Mouse (Mus musculus): Measurements from ENCODE around the gene Rec8. TPM values are rescaled to one million over a fixed set of nuclear protein-coding genes. Genes with fewer than 3 reads are reported as not detected.

The Rec8 gene
- polyA plus RNA-seq, 1 experiment from 2014 or later, result 8.5 TPM

GRCm38 (mm10) chr14:55618486-55619195 is 804 bp downstream of the Rec8 start:
- ATAC-seq (ENCODE audit: low FRiP score), result no peak
- H3K9me3 ChIP-seq, result no peaks in the 10 kb centered on the region
- H3K9ac ChIP-seq, result 0 out of 2 replicates have a peak overlapping the region, but pooled peaks have one; percentile 18
- no peak overlapping the region for H3K27ac ChIP-seq
- peak overlapping the region; percentile 19 for H3K4me3 ChIP-seq (replicated peaks)
- H3K36me3 ChIP-seq (replicated peaks), result no peaks in the 10 kb centered on the region
- H3K27me3 ChIP-seq, result 0 out of 2 replicates have a peak, but pooled peaks cover 2% of the 10 kb centered on the region
- 0 out of 2 replicates have a peak, but pooled peaks cover 2% of the 10 kb centered on the region for H3K4me1 ChIP-seq
- H3K4me2 ChIP-seq, result peak overlapping the region; percentile 35
- 59% methylated on average over 22 of the region's 22 CpGs for WGBS

- Histone ChIP-seq H3K27ac (no peak overlapping the region), H3K9me3 (no peaks in the 10 kb centered on the region), H3K4me1 (no peaks in the 10 kb centered on the region), H3K9ac (no peak overlapping the region), H3K27me3 (no peaks in the 10 kb centered on the region), H3K4me3 (replicated peaks) (no peak overlapping the region), H3K4me2 (no peak overlapping the region), H3K36me3 (replicated peaks) (peaks cover 94% of the 10 kb centered on the region)
- 93% methylated on average over 27 of the region's 27 CpGs for WGBS
- no peak for ATAC-seq (ENCODE audit: low FRiP score)
These were observed 10.4 kb downstream of the Rec8 start for GRCm38 (mm10) chr14:55628077-55628827.

- peaks cover 4% of the 10 kb centered on the region; the same call in 1 of the 2 replicates for H3K4me1 ChIP-seq
- peaks cover 99% of the 10 kb centered on the region for H3K36me3 ChIP-seq (replicated peaks)
- no peak overlapping the region for H3K9ac ChIP-seq
- WGBS, result 59% methylated on average over 5 of the region's 5 CpGs
- H3K27ac ChIP-seq, result no peak overlapping the region
- H3K4me2 ChIP-seq, result no peak overlapping the region
- ATAC-seq (ENCODE audit: low FRiP score), result no peak
- no peaks in the 10 kb centered on the region for H3K9me3 ChIP-seq
- H3K27me3 ChIP-seq, result no peaks in the 10 kb centered on the region
- H3K4me3 ChIP-seq (replicated peaks), result no peak overlapping the region
These were observed 11.5 kb downstream of the Rec8 start for GRCm38 (mm10) chr14:55629312-55629711.

- ATAC-seq (ENCODE audit: low FRiP score), result peak; percentile 5
These were observed 17.2 kb downstream of the Rec8 start for GRCm38 (mm10) chr14:55634874-55635522.

GRCm38 (mm10) chr14:55635523-55636007 is 17.7 kb downstream of the Rec8 start, which contains the start of gene Ipo4:
Gene Ipo4 (minus strand): TSS chr14:55635957.
- Histone ChIP-seq H3K4me2 (peak within 1 kb of the TSS; percentile 91), H3K4me1 (peaks cover 18% of the 10 kb centered on the region), H3K9ac (peak within 1 kb of the TSS; percentile 82), H3K9me3 (no peaks in the 10 kb centered on the region), H3K27ac (peak within 1 kb of the TSS; percentile 80), H3K27me3 (no peaks in the 10 kb centered on the region), H3K36me3 (replicated peaks) (peaks cover 77% of the 10 kb centered on the region), H3K4me3 (replicated peaks) (peak within 1 kb of the TSS; percentile 68)
- WGBS, result 2% methylated on average over 33 of the region's 33 CpGs
- peak; percentile 91 for ATAC-seq (ENCODE audit: low FRiP score)

More at GRCm38 (mm10) chr14:55634874-55635522, 17.2 kb downstream of the Rec8 start:
- Histone ChIP-seq H3K36me3 (replicated peaks) (peaks cover 77% of the 10 kb centered on the region), H3K4me3 (replicated peaks) (peak overlapping the region; percentile 68), H3K27me3 (no peaks in the 10 kb centered on the region), H3K4me2 (peak overlapping the region; percentile 91), H3K27ac (peak overlapping the region; percentile 80), H3K4me1 (peaks cover 18% of the 10 kb centered on the region), H3K9me3 (no peaks in the 10 kb centered on the region), H3K9ac (peak overlapping the region; percentile 82)
- WGBS, result 4% methylated on average over 23 of the region's 23 CpGs

- ATAC-seq (ENCODE audit: low FRiP score), result no peak
- Histone ChIP-seq H3K4me1 (peaks cover 27% of the 10 kb centered on the region), H3K9me3 (no peaks in the 10 kb centered on the region), H3K27me3 (no peaks in the 10 kb centered on the region), H3K4me3 (replicated peaks) (no peak within 1 kb of the TSS), H3K9ac (no peak within 1 kb of the TSS), H3K36me3 (replicated peaks) (peaks cover 63% of the 10 kb centered on the region), H3K4me2 (no peak within 1 kb of the TSS), H3K27ac (no peak within 1 kb of the TSS)
- 92% methylated on average over 9 of the region's 9 CpGs for WGBS
These were observed 20.0 kb downstream of the Rec8 start, which contains the start of gene Gm49378 for GRCm38 (mm10) chr14:55637795-55638194. Gene Gm49378 (minus strand): TSS chr14:55637895.

- Histone ChIP-seq H3K9me3 (no peaks in the 10 kb centered on the region), H3K4me3 (replicated peaks) (no peak overlapping the region), H3K4me1 (peaks cover 30% of the 10 kb centered on the region), H3K27ac (no peak overlapping the region), H3K27me3 (no peaks in the 10 kb centered on the region), H3K36me3 (replicated peaks) (peaks cover 47% of the 10 kb centered on the region), H3K4me2 (no peak overlapping the region), H3K9ac (no peak overlapping the region)
- no peak for ATAC-seq (ENCODE audit: low FRiP score)
- WGBS, result 97% methylated on average over 14 of the region's 14 CpGs
These were observed 23.0 kb downstream of the Rec8 start for GRCm38 (mm10) chr14:55640816-55641215.

- H3K36me3 ChIP-seq (replicated peaks), result peaks cover 49% of the 10 kb centered on the region
- no peak overlapping the region for H3K4me3 ChIP-seq (replicated peaks)
These were observed 23.5 kb downstream of the Rec8 start for GRCm38 (mm10) chr14:55641291-55641690.

GRCm38 (mm10) chr14:55642679-55643059 is 24.8 kb downstream of the Rec8 start:
- Histone ChIP-seq H3K9ac (peak overlapping the region; percentile 90), H3K4me1 (peaks cover 25% of the 10 kb centered on the region), H3K9me3 (no peaks in the 10 kb centered on the region), H3K36me3 (replicated peaks) (peaks cover 41% of the 10 kb centered on the region), H3K27me3 (no peaks in the 10 kb centered on the region), H3K27ac (peak overlapping the region; percentile 94), H3K4me2 (peak overlapping the region; percentile 90), H3K4me3 (replicated peaks) (peak overlapping the region; percentile 92)
- 26% methylated on average over 8 of the region's 8 CpGs for WGBS
- peak; percentile 59 for ATAC-seq (ENCODE audit: low FRiP score)

More at GRCm38 (mm10) chr14:55641291-55641690, 23.5 kb downstream of the Rec8 start:
- no peak overlapping the region for H3K27ac ChIP-seq
- no peak for ATAC-seq (ENCODE audit: low FRiP score)
- no peaks in the 10 kb centered on the region for H3K9me3 ChIP-seq
- no peaks in the 10 kb centered on the region for H3K27me3 ChIP-seq
- no peak overlapping the region for H3K4me2 ChIP-seq
- WGBS, result 92% methylated on average over 13 of the region's 13 CpGs
- H3K4me1 ChIP-seq, result peaks cover 26% of the 10 kb centered on the region
- H3K9ac ChIP-seq, result no peak overlapping the region

- peak; percentile 90 for ATAC-seq (ENCODE audit: low FRiP score)
- H3K36me3 ChIP-seq (replicated peaks), result peaks cover 35% of the 10 kb centered on the region
- WGBS, result under 1% methylated on average over 87 of the region's 89 CpGs
These were observed 25.4 kb downstream of the Rec8 start, which contains the start of gene Tm9sf1 for GRCm38 (mm10) chr14:55643060-55643907. Gene Tm9sf1 (minus strand): TSS chr14:55643806.

GRCm38 (mm10) chr14:55644261-55644888 is 26.5 kb downstream of the Rec8 start:
- H3K4me1 ChIP-seq, result peaks cover 25% of the 10 kb centered on the region
- peak overlapping the region; percentile 90 for H3K4me2 ChIP-seq
- peak overlapping the region; percentile 90 for H3K9ac ChIP-seq
- no peak overlapping the region for H3K27ac ChIP-seq
- 33% methylated on average over 17 of the region's 17 CpGs for WGBS
- ATAC-seq (ENCODE audit: low FRiP score), result no peak
- no peaks in the 10 kb centered on the region for H3K27me3 ChIP-seq
- H3K9me3 ChIP-seq, result no peaks in the 10 kb centered on the region
- H3K36me3 ChIP-seq (replicated peaks), result peaks cover 24% of the 10 kb centered on the region
- H3K4me3 ChIP-seq (replicated peaks), result peak overlapping the region; percentile 92

More at GRCm38 (mm10) chr14:55643060-55643907, 25.4 kb downstream of the Rec8 start, which contains the start of gene Tm9sf1:
- Histone ChIP-seq H3K9ac (peak within 1 kb of the TSS; percentile 90), H3K4me2 (peak within 1 kb of the TSS; percentile 90), H3K9me3 (no peaks in the 10 kb centered on the region), H3K4me1 (peaks cover 25% of the 10 kb centered on the region), H3K27ac (peak within 1 kb of the TSS; percentile 94), H3K4me3 (replicated peaks) (peak within 1 kb of the TSS; percentile 92), H3K27me3 (no peaks in the 10 kb centered on the region)

All from forebrain, embryonic 12.5 days (tissue).